Mouse (Mus musculus): ENCODE measurements around the gene Cryzl1.
A peak's percentile ranks its signal among the peaks of the same experiment; 100 is the strongest.

The Cryzl1 gene

GRCm38 (mm10) chr16:91740184-91740917 lies 11.6 kb upstream of the Cryzl1 start:
- no peak for DNase-seq (ENCODE audit: low spot score in 2 of 2)

- DNase-seq (ENCODE audit: low spot score in 2 of 2): no peak
Measured at GRCm38 (mm10) chr16:91738505-91738904, 9.7 kb upstream of the Cryzl1 start.

GRCm38 (mm10) chr16:91736046-91736816 lies 7.5 kb upstream of the Cryzl1 start:
- no peak for DNase-seq (ENCODE audit: low spot score in 2 of 2)

- peak in 1 of 2 experiments; percentile 51 for DNase-seq (ENCODE audit: low spot score in 2 of 2)
Measured at GRCm38 (mm10) chr16:91734771-91735170, 6.0 kb upstream of the Cryzl1 start.

GRCm38 (mm10) chr16:91732816-91733215 lies 4.0 kb upstream of the Cryzl1 start:
- no peak for DNase-seq (ENCODE audit: low spot score in 2 of 2)

- no peak for DNase-seq (ENCODE audit: low spot score in 2 of 2)
Measured at GRCm38 (mm10) chr16:91730446-91730845, 1.7 kb upstream of the Cryzl1 start.

GRCm38 (mm10) chr16:91729821-91730441 lies 1.2 kb upstream of the Cryzl1 start:
- peak; percentile 20 to 30 for DNase-seq (ENCODE audit: low spot score in 2 of 2)

GRCm38 (mm10) chr16:91729066-91729482 lies 299 bp upstream of the Cryzl1 start, which contains the start of gene Itsn1:
Gene Itsn1, plus strand, starts transcription at chr16:91729281.
- DNase-seq (ENCODE audit: low spot score in 2 of 2): peak; percentile 98

- DNase-seq (ENCODE audit: low spot score in 2 of 2): peak in 1 of 2 experiments; percentile 35
Measured at GRCm38 (mm10) chr16:91727433-91727832, 1.3 kb downstream of the Cryzl1 start.

GRCm38 (mm10) chr16:91724247-91724646 lies 4.5 kb downstream of the Cryzl1 start:
- peak in 1 of 2 experiments; percentile 45 for DNase-seq (ENCODE audit: low spot score in 2 of 2)

GRCm38 (mm10) chr16:91717399-91717798 lies 11.4 kb downstream of the Cryzl1 start:
- DNase-seq (ENCODE audit: low spot score in 2 of 2): no peak

GRCm38 (mm10) chr16:91716927-91717349 lies 11.8 kb downstream of the Cryzl1 start:
- DNase-seq (ENCODE audit: low spot score in 2 of 2): no peak

- no peak for DNase-seq (ENCODE audit: low spot score in 2 of 2)
Measured at GRCm38 (mm10) chr16:91710241-91710640, 18.5 kb downstream of the Cryzl1 start.

- DNase-seq (ENCODE audit: low spot score in 2 of 2): no peak
Measured at GRCm38 (mm10) chr16:91704603-91705340, 24.0 kb downstream of the Cryzl1 start.

- no peak for DNase-seq (ENCODE audit: low spot score in 2 of 2)
Measured at GRCm38 (mm10) chr16:91702771-91703188, 26.0 kb downstream of the Cryzl1 start.

GRCm38 (mm10) chr16:91701908-91702307 lies 26.9 kb downstream of the Cryzl1 start:
- no peak for DNase-seq (ENCODE audit: low spot score in 2 of 2)

- no peak for DNase-seq (ENCODE audit: low spot score in 2 of 2)
Measured at GRCm38 (mm10) chr16:91698995-91699394, 29.8 kb downstream of the Cryzl1 start.

- DNase-seq (ENCODE audit: low spot score in 2 of 2): no peak
Measured at GRCm38 (mm10) chr16:91695108-91695755, 33.5 kb downstream of the Cryzl1 start.

GRCm38 (mm10) chr16:91694455-91695084 lies 34.2 kb downstream of the Cryzl1 start:
- DNase-seq (ENCODE audit: low spot score in 2 of 2): peak; percentile 50 to 58

GRCm38 (mm10) chr16:91689791-91690190 lies 39.0 kb downstream of the Cryzl1 start:
- DNase-seq (ENCODE audit: low spot score in 2 of 2): no peak
